Mouse (Mus musculus) MEL (cell line): ENCODE measurements at regions not wholly inside any gene's neighbourhood (a gene's known extent, or its start where the extent isn't known, plus 50 kb on each side); places are given as distances from the start of the nearest gene placed in this dataset.
A peak's percentile ranks its signal among the peaks of the same experiment; 100 is the strongest.

ENCODE experiments used
- DNase-seq: peaks from one replicate; pipeline ENCODE4 v3.0.0; 2011; ENCODE audit warnings: low read depth, low spot score
- H3K27ac ChIP-seq: 2 replicates; pipeline ENCODE4 v1.5.1; 2012; ENCODE audit warnings: low read depth, mild to moderate bottlenecking, control low read depth, low read length, moderate library complexity; ENCODE audit not compliant: control insufficient read depth
- H3K27me3 ChIP-seq, 2 experiments: fragments of 150-350 bp in 1 of 2; sonication (generic) in 1 of 2; 2 replicates each; pipeline ENCODE4 v1.6.1; 2012; ENCODE audit warnings: low read length in 2 of 2, mild to moderate bottlenecking in 2 of 2, improper control_type of control experiment in 1 of 2, moderate library complexity in 1 of 2; ENCODE audit not compliant: insufficient read depth in 2 of 2, control insufficient read depth in 1 of 2
- H3K36me3 ChIP-seq, 2 experiments: 2 replicates each; pipeline ENCODE4 v1.6.1; 2012 to 2014; ENCODE audit warnings: low read length in 2 of 2, improper control_type of control experiment in 1 of 2, inconsistent platforms in 1 of 2, mild to moderate bottlenecking in 1 of 2; ENCODE audit not compliant: insufficient read depth in 2 of 2, control insufficient read depth in 1 of 2
- H3K4me1 ChIP-seq, 2 experiments: fragments of 150-350 bp in 1 of 2; sonication (generic) in 1 of 2; 2 replicates each; pipeline ENCODE4 v1.6.1; 2012; ENCODE audit warnings: low read length in 2 of 2, improper control_type of control experiment in 1 of 2, mild to moderate bottlenecking in 1 of 2; ENCODE audit not compliant: insufficient read depth in 2 of 2, control insufficient read depth in 1 of 2
- H3K4me3 ChIP-seq, 2 experiments: fragments of 150-350 bp in 1 of 2; sonication (generic) in 1 of 2; 2 replicates each; pipeline ENCODE4 v1.5.1; 2012; ENCODE audit warnings: low read depth in 2 of 2, low read length in 2 of 2, mild to moderate bottlenecking in 2 of 2, moderate library complexity in 2 of 2, control low read depth in 1 of 2, improper control_type of control experiment in 1 of 2; ENCODE audit not compliant: control insufficient read depth in 1 of 2, insufficient read depth in 1 of 2
- H3K79me2 ChIP-seq: 2 replicates; pipeline ENCODE4 v1.6.1; 2012; ENCODE audit warnings: mild to moderate bottlenecking, low read length, moderate library complexity; ENCODE audit not compliant: control insufficient read depth, poor library complexity, insufficient read depth
- H3K9ac ChIP-seq: 2 replicates; pipeline ENCODE4 v1.6.1; 2012; ENCODE audit warnings: low read depth, mild to moderate bottlenecking, control low read depth, low read length, moderate library complexity; ENCODE audit not compliant: control insufficient read depth, poor library complexity, severe bottlenecking
- H3K9me3 ChIP-seq: fragments of 150-350 bp; sonication (generic); replicated peaks from 2 replicates; pipeline ENCODE4 v1.6.1; 2012; ENCODE audit warnings: mild to moderate bottlenecking, low read length, improper control_type of control experiment, moderate library complexity; ENCODE audit not compliant: insufficient read depth
- CHD1 ChIP-seq: IDR thresholded peaks from 2 replicates; pipeline ENCODE4 v1.6.1; 2012; ENCODE audit warnings: low read depth, mild to moderate bottlenecking, inconsistent platforms, low read length, improper control_type of control experiment
- CTCF ChIP-seq, 3 experiments: IDR thresholded peaks in 2 of 3; conservative IDR thresholded peaks in 1 of 3; 2 replicates each; pipeline ENCODE4 v1.5.1; 2011 to 2012; ENCODE audit warnings: low read length in 3 of 3, low read depth in 2 of 3, mild to moderate bottlenecking in 2 of 3, improper control_type of control experiment in 1 of 3, inconsistent platforms in 1 of 3, mixed read lengths in 1 of 3, moderate library complexity in 1 of 3; ENCODE audit not compliant: control insufficient read depth in 1 of 3, insufficient read depth in 1 of 3, poor library complexity in 1 of 3, severe bottlenecking in 1 of 3
- ELF1 ChIP-seq: IDR thresholded peaks from 2 replicates; pipeline ENCODE4 v1.6.1; 2014; ENCODE audit warnings: low read depth, mild to moderate bottlenecking, inconsistent platforms, low read length, improper control_type of control experiment, moderate library complexity
- EP300 ChIP-seq, 2 experiments: IDR thresholded peaks; 2 replicates each; pipeline ENCODE4 v1.6.1; 2011; ENCODE audit warnings: improper control_type of control experiment in 2 of 2, low read length in 2 of 2, low read depth in 1 of 2, mild to moderate bottlenecking in 1 of 2
- ETS1 ChIP-seq: IDR thresholded peaks from 2 replicates; pipeline ENCODE4 v1.6.1; 2012; ENCODE audit warnings: low read depth, mild to moderate bottlenecking, inconsistent platforms, low read length, improper control_type of control experiment, moderate library complexity
- GATA1 ChIP-seq: IDR thresholded peaks from 2 replicates; pipeline ENCODE4 v1.6.1; 2011; ENCODE audit warnings: low read depth, low read length, improper control_type of control experiment
- MEF2A ChIP-seq: IDR thresholded peaks from 2 replicates; pipeline ENCODE4 v1.6.1; 2014; ENCODE audit warnings: low read depth, mild to moderate bottlenecking, inconsistent platforms, low read length, improper control_type of control experiment; ENCODE audit not compliant: poor library complexity, insufficient replicate concordance, severe bottlenecking; ENCODE audit errors: extremely low read depth
- NRF1 ChIP-seq: IDR thresholded peaks from 2 replicates; pipeline ENCODE4 v1.6.1; 2014; ENCODE audit warnings: low read depth, mild to moderate bottlenecking, inconsistent platforms, low read length, improper control_type of control experiment, moderate library complexity; ENCODE audit not compliant: poor library complexity, insufficient read depth, severe bottlenecking
- POLR2A ChIP-seq, 2 experiments: IDR thresholded peaks; 2 replicates each; pipeline ENCODE4 v1.6.1; 2011 to 2012; ENCODE audit warnings: low read length in 2 of 2, mild to moderate bottlenecking in 2 of 2, control low read depth in 1 of 2, improper control_type of control experiment in 1 of 2, low read depth in 1 of 2, moderate library complexity in 1 of 2; ENCODE audit not compliant: control insufficient read depth in 1 of 2, insufficient read depth in 1 of 2, poor library complexity in 1 of 2
- POLR2AphosphoS5 ChIP-seq: IDR thresholded peaks from 2 replicates; pipeline ENCODE4 v1.6.1; 2012; ENCODE audit warnings: low read depth, borderline replicate concordance, mild to moderate bottlenecking, inconsistent platforms, low read length, moderate library complexity, mixed read lengths
- SIN3A ChIP-seq: IDR thresholded peaks from 2 replicates; pipeline ENCODE4 v1.6.1; 2012; ENCODE audit warnings: low read length, improper control_type of control experiment, inconsistent platforms
- SMC3 ChIP-seq: IDR thresholded peaks from 2 replicates; pipeline ENCODE4 v1.6.1; 2011; ENCODE audit warnings: low read depth, low read length, improper control_type of control experiment
- TAL1 ChIP-seq: IDR thresholded peaks from 2 replicates; pipeline ENCODE4 v1.6.1; 2012; ENCODE audit warnings: mild to moderate bottlenecking, inconsistent platforms, low read length, moderate library complexity, mixed read lengths
- TCF12 ChIP-seq: IDR thresholded peaks from 2 replicates; pipeline ENCODE4 v1.6.1; 2014; ENCODE audit warnings: low read depth, mild to moderate bottlenecking, inconsistent platforms, low read length, improper control_type of control experiment, moderate library complexity
- ZC3H11A ChIP-seq: IDR thresholded peaks from 2 replicates; pipeline ENCODE4 v1.6.1; 2012; ENCODE audit warnings: low read depth, mild to moderate bottlenecking, inconsistent platforms, low read length, improper control_type of control experiment
- ZKSCAN1 ChIP-seq: IDR thresholded peaks from 2 replicates; pipeline ENCODE4 v1.6.1; 2012; ENCODE audit warnings: low read depth, mild to moderate bottlenecking, inconsistent platforms, low read length, improper control_type of control experiment, moderate library complexity

- H3K9me3 ChIP-seq, result no peaks in the 10 kb centered on the region
- DNase-seq, result peak; percentile 61
- TF ChIP-seq POLR2AphosphoS5 (no peak), SMC3 (no peak), EP300 (IDR thresholded peaks at IDR 0.05; ENCODE audit: low read depth in 1 of 2, low read length in 2 of 2) (peak; percentile 26 to 43; a peak in 2 of 4 replicates), ZC3H11A (no peak), TAL1 (peak; percentile 70), ELF1 (no peak), ZKSCAN1 (no peak), SIN3A (no peak), TCF12 (0 out of 2 replicates have a peak, but pooled peaks have one; percentile 23), POLR2A (IDR thresholded peaks at IDR 0.05; ENCODE audit: control insufficient read depth in 1 of 2, insufficient read depth in 1 of 2, low read depth in 1 of 2, low read length in 2 of 2, poor library complexity in 1 of 2) (no peak), ETS1 (no peak), GATA1 (peak; percentile 43; the same call in 1 of the 2 replicates), CTCF (IDR thresholded peaks at IDR 0.05 in 2 of 3, conservative IDR thresholded peaks at IDR 0.05 in 1 of 3; ENCODE audit: control insufficient read depth in 1 of 3, insufficient read depth in 1 of 3, low read depth in 2 of 3, low read length in 3 of 3, poor library complexity in 1 of 3, severe bottlenecking in 1 of 3) (no peak), CHD1 (no peak), NRF1 (0 out of 2 replicates have a peak, but pooled peaks have one; percentile 12)
- no peak overlapping the region for H3K9ac ChIP-seq
- peaks cover 3 to 6% of the 10 kb centered on the region in 2 experiments for H3K27me3 ChIP-seq
- peaks cover 0 to 3% of the 10 kb centered on the region in 2 experiments; a peak in 1 of 4 replicates for H3K4me1 ChIP-seq
- H3K4me3 ChIP-seq, result no peak overlapping the region
- H3K36me3 ChIP-seq, result no peaks in the 10 kb centered on the region
- H3K27ac ChIP-seq, result no peak overlapping the region
- H3K79me2 ChIP-seq, result no peaks in the 10 kb centered on the region
Observed at GRCm38 (mm10) chr14:31970851-31971250, 57.9 kb upstream of the Galnt15 start.

GRCm38 (mm10) chr14:31973702-31974101 is 55.1 kb upstream of the Galnt15 start:
- Histone ChIP-seq H3K4me1 (peaks cover 0 to 3% of the 10 kb centered on the region in 2 experiments; a peak in 1 of 4 replicates), H3K79me2 (no peaks in the 10 kb centered on the region), H3K27ac (no peak overlapping the region), H3K27me3 (no peaks in the 10 kb centered on the region; a peak in 1 of 4 replicates), H3K9me3 (no peaks in the 10 kb centered on the region), H3K9ac (no peak overlapping the region), H3K4me3 (no peak overlapping the region), H3K36me3 (no peaks in the 10 kb centered on the region)
- TF ChIP-seq CHD1, result no peak
- no peak for TF ChIP-seq NRF1
- TF ChIP-seq MEF2A, result no peak
- no peak for TF ChIP-seq ELF1
- no peak for DNase-seq
